Mouse (Mus musculus) T-cell, adult 66 days (primary cell): ENCODE data around the gene Cacna2d1. TPM values are rescaled to one million over a fixed set of nuclear protein-coding genes. Genes with fewer than 3 reads are reported as not detected.

ENCODE experiments used
- total RNA-seq, 2 experiments: library from RNA; stranded (reverse); gene quantifications; 3 replicates in 1 of 2; 4 replicates in 1 of 2; pipeline ENCODE4 v1.2.4; 2023

Gene Cacna2d1
- total RNA-seq, result not detected

GRCm38 (mm10) chr5:15934376-15935233 is at the start of gene Cacna2d1:
Gene Cacna2d1, plus strand, starts transcription at chr5:15934691.

Other genes with a start within 250 kb of the Cacna2d1 start
- not detected for gene Speer4c, start 220.4 kb upstream of the Cacna2d1 start, total RNA-seq